Mouse (Mus musculus) CH12.LX (cell line): Measurements from ENCODE around the gene Tnfaip2.

Source experiments
- CTCF ChIP-seq, 2 experiments: IDR thresholded peaks in 1 of 2; conservative IDR thresholded peaks in 1 of 2; 2 replicates each; pipeline ENCODE4 v1.5.1; 2011 to 2012; ENCODE audit warnings: low read depth in 2 of 2, low read length in 2 of 2, improper control_type of control experiment in 1 of 2, inconsistent platforms in 1 of 2, mild to moderate bottlenecking in 1 of 2, moderate library complexity in 1 of 2
- EP300 ChIP-seq: IDR thresholded peaks from 2 replicates; pipeline ENCODE4 v1.6.1; 2011; ENCODE audit warnings: low read length, improper control_type of control experiment
- MAFK ChIP-seq: IDR thresholded peaks from 2 replicates; pipeline ENCODE4 v1.6.1; 2011; ENCODE audit warnings: low read length, improper control_type of control experiment; ENCODE audit not compliant: insufficient replicate concordance
- NELFE ChIP-seq: IDR thresholded peaks from 2 replicates; pipeline ENCODE4 v1.6.1; 2011; ENCODE audit warnings: low read depth, low read length, improper control_type of control experiment
- POLR2A ChIP-seq: IDR thresholded peaks from 2 replicates; pipeline ENCODE4 v1.6.1; 2011; ENCODE audit warnings: low read depth, mild to moderate bottlenecking, improper control_type of control experiment, low read length
- POLR2AphosphoS2 ChIP-seq: IDR thresholded peaks from 2 replicates; pipeline ENCODE4 v1.6.1; 2011; ENCODE audit warnings: low read depth, low read length, improper control_type of control experiment
- RCOR1 ChIP-seq: conservative IDR thresholded peaks from 2 replicates; pipeline ENCODE4 v1.6.1; 2012; ENCODE audit warnings: low read depth, mild to moderate bottlenecking, inconsistent platforms, low read length, improper control_type of control experiment
- SIN3A ChIP-seq: IDR thresholded peaks from 2 replicates; pipeline ENCODE4 v1.6.1; 2012; ENCODE audit warnings: low read length, improper control_type of control experiment, inconsistent platforms

- TF ChIP-seq POLR2A: no peak
- no peak for TF ChIP-seq RCOR1
- no peak for TF ChIP-seq EP300
- no peak for TF ChIP-seq MAFK
- peak; percentile 51 to 77; a peak in 3 of 4 replicates for TF ChIP-seq CTCF (conservative IDR thresholded peaks at IDR 0.05 in 1 of 2, IDR thresholded peaks at IDR 0.05 in 1 of 2; ENCODE audit: low read depth in 2 of 2, low read length in 2 of 2)
- TF ChIP-seq NELFE: no peak
- no peak for TF ChIP-seq SIN3A
- no peak for TF ChIP-seq POLR2AphosphoS2
Measured at GRCm38 (mm10) chr12:111479917-111480316, 37.6 kb downstream of the Tnfaip2 start.
